Mouse (Mus musculus) forebrain, embryonic 14.5 days (tissue): ENCODE measurements at regions not wholly inside any gene's neighbourhood (a gene's known extent, or its start where the extent isn't known, plus 50 kb on each side); places are given as distances from the start of the nearest gene placed in this dataset.

Experiments used
- ATAC-seq: fragments of 200-750 bp; cut with Nextera tagmentation; 2 replicates; pipeline ENCODE4 v1.8.0; 2017; ENCODE audit warnings: mild to moderate bottlenecking, moderate library complexity
- DNase-seq: peaks from one replicate; pipeline ENCODE4 v3.0.0-alpha.2; 2015; ENCODE audit warnings: low spot score
- H3K27ac ChIP-seq: fragments of 300-500 bp; sonication (generic); 2 replicates; pipeline ENCODE4 v1.5.1; 2014; ENCODE audit warnings: low read depth, mild to moderate bottlenecking, control low read depth, low read length, moderate library complexity
- H3K27me3 ChIP-seq: fragments of 300-500 bp; sonication (generic); replicated peaks from 2 replicates; pipeline ENCODE4 v1.6.1; 2014; ENCODE audit warnings: low read length, control low read depth, mixed read lengths; ENCODE audit not compliant: control insufficient read depth, insufficient read depth
- H3K36me3 ChIP-seq: fragments of 300-500 bp; sonication (generic); 2 replicates; pipeline ENCODE4 v1.6.1; 2014; ENCODE audit warnings: low read length, control low read depth; ENCODE audit not compliant: control insufficient read depth, insufficient read depth
- H3K4me1 ChIP-seq: fragments of 300-500 bp; sonication (generic); 2 replicates; pipeline ENCODE4 v1.6.1; 2014; ENCODE audit warnings: antibody characterized with exemption, low read length, control low read depth; ENCODE audit not compliant: control insufficient read depth, insufficient read depth
- H3K4me2 ChIP-seq: fragments of 300-500 bp; sonication (generic); 2 replicates; pipeline ENCODE4 v1.6.1; 2014; ENCODE audit warnings: mild to moderate bottlenecking, control low read depth, low read length
- H3K4me3 ChIP-seq: fragments of 300-500 bp; sonication (generic); 2 replicates; pipeline ENCODE4 v1.5.1; 2014; ENCODE audit warnings: low read depth, low read length, control low read depth
- H3K9ac ChIP-seq: fragments of 300-500 bp; sonication (generic); 2 replicates; pipeline ENCODE4 v1.6.1; 2014; ENCODE audit warnings: mild to moderate bottlenecking, low read length, control low read depth, moderate library complexity
- H3K9me3 ChIP-seq: fragments of 300-500 bp; sonication (generic); replicated peaks from 2 replicates; pipeline ENCODE4 v1.6.1; 2016; ENCODE audit warnings: low read length, control low read depth, mixed read lengths; ENCODE audit not compliant: control insufficient read depth
- WGBS: fragments of 180-500 bp; shearing (Covaris S2); extraction: QIAGEN DNeasy Blood & Tissue Kit; methylation state at CpG from one replicate; pipeline ENCODE4 v1.1.7; 2014; 5-methylcytosine and 5-hydroxymethylcytosine counted together

- H3K36me3 ChIP-seq = no peaks in the 10 kb centered on the region
- H3K9ac ChIP-seq = no peak overlapping the region
- H3K27ac ChIP-seq = no peak overlapping the region
- no peak overlapping the region for H3K4me3 ChIP-seq
- no peaks in the 10 kb centered on the region for H3K9me3 ChIP-seq
- no peak for ATAC-seq
- 91% methylated on average over 3 of the region's 3 CpGs for WGBS
- H3K4me1 ChIP-seq = no peaks in the 10 kb centered on the region
- H3K27me3 ChIP-seq = no peaks in the 10 kb centered on the region
- H3K4me2 ChIP-seq = no peak overlapping the region
- no peak for DNase-seq
These were observed 472.6 kb upstream of the Nrp1 start for GRCm38 (mm10) chr8:127885831-127886230.

DNA sequence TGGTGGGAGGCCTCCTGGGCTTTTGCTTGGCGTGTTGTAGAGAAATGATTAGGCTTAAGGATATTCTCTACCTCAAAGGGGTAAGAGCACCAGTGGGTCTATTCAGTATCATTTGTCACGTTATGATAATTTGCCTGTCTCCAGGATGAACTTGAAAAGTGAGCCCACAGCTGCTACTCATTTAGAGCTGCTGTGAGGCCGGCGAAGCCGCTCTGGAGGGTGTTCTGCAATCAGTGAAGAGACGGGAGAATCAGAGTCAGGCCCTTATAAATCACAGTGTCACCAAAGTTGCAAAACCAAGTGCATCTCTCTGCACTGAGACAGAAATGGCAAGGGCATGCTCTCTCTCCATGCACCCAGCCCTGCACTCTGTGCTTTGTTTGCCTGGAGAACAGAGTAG lies 467.7 kb upstream of the Nrp1 start:
- Histone ChIP-seq H3K4me2 (no peak overlapping the region), H3K36me3 (no peaks in the 10 kb centered on the region), H3K9ac (no peak overlapping the region), H3K27me3 (no peaks in the 10 kb centered on the region), H3K9me3 (no peaks in the 10 kb centered on the region), H3K4me1 (no peaks in the 10 kb centered on the region), H3K4me3 (no peak overlapping the region), H3K27ac (no peak overlapping the region)
- DNase-seq (no peak), ATAC-seq (no peak)
- 57% methylated on average over 6 of the region's 6 CpGs for WGBS

DNA sequence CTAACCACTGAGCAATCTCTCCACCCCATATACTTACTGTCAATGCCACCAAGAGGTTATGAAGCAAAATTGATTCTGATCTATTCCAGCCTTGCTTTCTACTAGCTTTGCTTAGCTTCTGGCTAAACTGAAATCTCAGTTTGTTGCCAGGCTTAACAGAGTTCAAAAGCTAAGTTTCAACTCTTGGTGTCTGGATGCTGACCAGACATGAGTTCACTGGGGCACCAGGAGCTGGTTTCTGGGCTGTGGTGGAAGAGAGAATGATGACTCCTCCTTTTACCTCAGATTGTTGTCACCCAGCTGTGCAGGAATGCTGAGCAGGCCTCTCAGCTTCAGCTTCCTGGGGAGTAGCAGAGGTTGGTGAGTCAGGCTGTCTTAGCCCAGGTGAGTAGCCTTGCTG lies 464.1 kb upstream of the Nrp1 start:
- ATAC-seq (no peak), DNase-seq (no peak)
- Histone ChIP-seq H3K9me3 (no peaks in the 10 kb centered on the region), H3K4me3 (no peak overlapping the region), H3K4me2 (no peak overlapping the region), H3K4me1 (no peaks in the 10 kb centered on the region), H3K36me3 (no peaks in the 10 kb centered on the region), H3K27ac (no peak overlapping the region), H3K27me3 (no peaks in the 10 kb centered on the region), H3K9ac (no peak overlapping the region)

- no peaks in the 10 kb centered on the region for H3K4me1 ChIP-seq
- no peaks in the 10 kb centered on the region for H3K36me3 ChIP-seq
- no peaks in the 10 kb centered on the region for H3K9me3 ChIP-seq
- ATAC-seq = no peak
- no peak for DNase-seq
- H3K27ac ChIP-seq = no peak overlapping the region
- H3K4me2 ChIP-seq = no peak overlapping the region
- no peak overlapping the region for H3K4me3 ChIP-seq
- 65% methylated on average over 5 of the region's 5 CpGs for WGBS
- no peaks in the 10 kb centered on the region for H3K27me3 ChIP-seq
- no peak overlapping the region for H3K9ac ChIP-seq
These were observed 450.0 kb upstream of the Nrp1 start for GRCm38 (mm10) chr8:127908436-127908835.

- H3K27me3 ChIP-seq = no peaks in the 10 kb centered on the region
- no peak for DNase-seq
- H3K4me1 ChIP-seq = no peaks in the 10 kb centered on the region
- H3K9me3 ChIP-seq = no peaks in the 10 kb centered on the region
- H3K27ac ChIP-seq = no peak overlapping the region
- WGBS = 91% methylated on average over 2 of the region's 2 CpGs
- no peak overlapping the region for H3K9ac ChIP-seq
- H3K4me3 ChIP-seq = no peak overlapping the region
- H3K4me2 ChIP-seq = no peak overlapping the region
- ATAC-seq = no peak
- no peaks in the 10 kb centered on the region for H3K36me3 ChIP-seq
These were observed 448.8 kb upstream of the Nrp1 start for GRCm38 (mm10) chr8:127909580-127909979.

DNA sequence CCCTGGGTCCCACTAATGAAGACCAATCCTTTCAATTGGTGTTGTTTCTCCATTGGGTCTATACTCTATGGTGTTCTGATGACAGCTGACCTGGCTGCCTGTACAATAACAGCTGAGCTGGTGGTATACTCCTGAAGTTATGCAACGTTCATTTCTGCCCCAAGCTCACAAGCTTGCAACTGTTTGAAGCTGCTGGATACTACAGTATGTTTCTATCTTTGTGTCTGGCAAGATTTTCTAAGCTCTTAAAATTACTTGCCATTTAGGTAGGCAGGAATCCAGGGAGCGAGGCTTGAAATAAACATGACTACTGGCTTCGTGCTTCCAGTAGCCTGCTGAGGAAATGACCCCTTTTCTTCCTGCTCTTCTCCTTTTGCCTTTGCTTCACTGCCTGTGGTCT lies 444.3 kb upstream of the Nrp1 start:
- no peak overlapping the region for H3K27ac ChIP-seq
- no peak overlapping the region for H3K4me2 ChIP-seq
- no peak overlapping the region for H3K4me3 ChIP-seq
- no peaks in the 10 kb centered on the region for H3K9me3 ChIP-seq
- no peak for DNase-seq
- ATAC-seq = no peak
- no peaks in the 10 kb centered on the region for H3K4me1 ChIP-seq
- no peaks in the 10 kb centered on the region for H3K27me3 ChIP-seq
- no peaks in the 10 kb centered on the region for H3K36me3 ChIP-seq
- WGBS = 83% methylated on average over 3 of the region's 3 CpGs
- H3K9ac ChIP-seq = no peak overlapping the region

- Histone ChIP-seq H3K9me3 (no peaks in the 10 kb centered on the region), H3K4me3 (no peak overlapping the region), H3K9ac (no peak overlapping the region), H3K27ac (no peak overlapping the region), H3K27me3 (no peaks in the 10 kb centered on the region), H3K4me2 (no peak overlapping the region), H3K36me3 (no peaks in the 10 kb centered on the region), H3K4me1 (no peaks in the 10 kb centered on the region)
- no peak for ATAC-seq
- WGBS = 87% methylated on average over 2 of the region's 2 CpGs
- no peak for DNase-seq
These were observed 443.5 kb upstream of the Nrp1 start for GRCm38 (mm10) chr8:127914914-127915313.

DNA sequence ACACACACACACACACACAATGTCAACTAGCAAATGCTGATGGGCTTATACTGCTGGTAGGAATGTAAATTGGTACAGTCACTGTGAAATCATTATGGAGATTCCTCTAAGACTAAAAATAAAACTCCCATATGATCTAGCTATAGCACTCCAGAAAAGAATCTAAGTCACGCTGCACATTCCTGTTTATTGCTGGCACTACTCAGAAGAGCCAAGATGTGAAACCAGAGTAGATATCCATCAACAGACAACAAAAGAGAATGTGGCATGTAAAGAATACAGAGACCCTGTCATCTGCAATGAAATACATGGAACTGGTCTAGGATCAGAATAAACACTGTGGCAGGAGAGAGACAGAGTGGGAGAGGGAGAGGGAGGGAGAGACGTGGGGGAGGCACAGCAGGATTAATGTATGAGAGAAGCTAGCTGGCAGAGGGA lies 442.8 kb upstream of the Nrp1 start:
- 62% methylated on average over 2 of the region's 2 CpGs for WGBS
- Histone ChIP-seq H3K4me1 (no peaks in the 10 kb centered on the region), H3K9me3 (no peaks in the 10 kb centered on the region), H3K9ac (no peak overlapping the region), H3K4me3 (no peak overlapping the region), H3K4me2 (no peak overlapping the region), H3K27ac (no peak overlapping the region), H3K36me3 (no peaks in the 10 kb centered on the region), H3K27me3 (no peaks in the 10 kb centered on the region)
- ATAC-seq (no peak), DNase-seq (no peak)

- H3K9me3 ChIP-seq = no peaks in the 10 kb centered on the region
- 82% methylated on average over 1 of the region's 1 CpGs for WGBS
- no peak overlapping the region for H3K27ac ChIP-seq
- no peaks in the 10 kb centered on the region for H3K36me3 ChIP-seq
- no peaks in the 10 kb centered on the region for H3K4me1 ChIP-seq
- ATAC-seq (no peak), DNase-seq (no peak)
- H3K27me3 ChIP-seq = no peaks in the 10 kb centered on the region
- no peak overlapping the region for H3K9ac ChIP-seq
- H3K4me2 ChIP-seq = no peak overlapping the region
- H3K4me3 ChIP-seq = no peak overlapping the region
These were observed 436.5 kb upstream of the Nrp1 start for GRCm38 (mm10) chr8:127921925-127922324.

DNA sequence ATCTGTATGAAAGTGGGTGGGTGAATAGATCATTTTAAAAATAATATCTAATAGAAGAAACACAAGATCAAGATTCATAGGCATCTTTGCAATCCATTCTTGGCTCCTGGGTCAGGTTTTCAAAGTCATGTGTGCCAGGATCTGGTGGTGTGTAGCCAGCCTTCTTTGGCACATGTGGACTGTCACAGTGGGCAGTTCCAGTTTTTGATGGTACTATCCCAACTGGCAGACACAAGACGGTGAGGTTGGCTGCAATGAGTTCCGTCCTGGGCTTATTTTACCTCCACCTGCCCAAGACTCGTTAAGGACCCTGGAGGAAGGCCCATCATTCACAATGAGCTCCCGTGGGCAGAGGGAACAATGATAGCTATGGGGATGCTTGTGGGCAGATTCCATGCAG lies 435.1 kb upstream of the Nrp1 start:
- H3K9me3 ChIP-seq = no peaks in the 10 kb centered on the region
- no peak overlapping the region for H3K27ac ChIP-seq
- 69% methylated on average over 4 of the region's 4 CpGs for WGBS
- ATAC-seq (no peak), DNase-seq (no peak)
- no peaks in the 10 kb centered on the region for H3K36me3 ChIP-seq
- no peak overlapping the region for H3K4me2 ChIP-seq
- no peaks in the 10 kb centered on the region for H3K27me3 ChIP-seq
- H3K4me3 ChIP-seq = no peak overlapping the region
- H3K4me1 ChIP-seq = no peaks in the 10 kb centered on the region
- no peak overlapping the region for H3K9ac ChIP-seq
